Mouse (Mus musculus) Muller cell, postnatal 12 days (primary cell): ENCODE results near the gene Myl4.

ENCODE experiments used
- DNase-seq: peaks from one replicate; pipeline ENCODE4 v3.0.0-alpha.2; 2015; ENCODE audit errors: inconsistent ontology term

Gene Myl4

DNA sequence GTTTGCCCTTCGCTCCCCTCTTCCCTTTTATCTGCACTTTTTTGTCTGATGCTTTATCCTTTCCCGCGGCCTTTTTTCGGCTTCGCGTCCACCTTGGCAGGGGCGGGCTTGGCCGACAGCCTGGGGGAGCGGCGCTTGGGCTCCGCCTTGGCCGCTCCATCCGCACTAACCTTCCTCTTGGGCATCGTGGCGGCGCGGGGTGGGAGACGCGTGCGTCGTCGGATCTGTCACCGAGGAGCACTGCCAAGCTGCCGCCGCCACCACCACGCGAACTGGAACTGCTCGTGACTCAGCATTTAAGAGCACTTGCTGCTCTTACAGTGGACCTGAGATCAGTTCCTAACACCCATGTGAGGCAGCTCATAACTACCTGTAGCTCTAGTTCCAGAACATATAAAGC is 20.9 kb downstream of the Myl4 start:
- DNase-seq = peak; percentile 56

DNA sequence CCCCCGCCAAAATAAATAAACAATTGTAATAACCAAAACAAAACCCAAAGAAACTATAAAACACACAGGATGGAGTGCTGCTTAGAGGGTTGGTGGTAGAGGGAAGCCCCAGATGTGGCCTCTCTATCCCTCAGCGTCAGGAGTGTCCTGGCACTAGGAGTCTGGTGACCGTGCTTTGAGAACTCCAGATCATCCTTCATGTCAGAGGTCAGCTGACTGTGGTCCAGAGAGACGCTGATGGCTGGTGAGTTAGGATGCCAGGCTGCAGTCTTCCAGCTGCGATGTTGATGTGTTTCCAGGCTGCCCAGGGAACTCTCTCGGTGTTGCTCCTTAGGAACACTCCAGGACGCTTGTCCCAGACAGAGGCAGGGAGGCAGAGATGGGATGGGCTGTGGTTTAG is 21.6 kb downstream of the Myl4 start:
- DNase-seq = no peak

DNA sequence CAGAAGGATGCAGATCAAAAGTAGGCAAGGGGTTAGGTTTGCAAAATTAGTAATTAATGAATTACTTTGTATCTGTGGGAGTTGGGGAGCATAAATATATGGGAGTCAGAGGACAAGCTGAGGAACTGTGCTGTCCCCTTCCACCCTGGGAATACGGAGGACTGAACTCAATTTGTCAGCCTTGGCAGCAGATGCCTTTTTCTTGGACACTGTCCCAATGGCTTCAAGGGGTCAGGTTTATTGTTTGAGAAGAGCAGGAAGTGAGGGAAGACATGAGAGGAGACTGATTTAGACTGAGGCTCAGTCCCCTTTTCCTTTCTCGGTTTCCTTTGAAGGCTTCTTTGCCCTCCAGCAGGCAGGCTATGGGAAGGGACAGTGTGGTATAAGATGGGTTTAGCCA is 22.1 kb downstream of the Myl4 start:
- DNase-seq = no peak

DNA sequence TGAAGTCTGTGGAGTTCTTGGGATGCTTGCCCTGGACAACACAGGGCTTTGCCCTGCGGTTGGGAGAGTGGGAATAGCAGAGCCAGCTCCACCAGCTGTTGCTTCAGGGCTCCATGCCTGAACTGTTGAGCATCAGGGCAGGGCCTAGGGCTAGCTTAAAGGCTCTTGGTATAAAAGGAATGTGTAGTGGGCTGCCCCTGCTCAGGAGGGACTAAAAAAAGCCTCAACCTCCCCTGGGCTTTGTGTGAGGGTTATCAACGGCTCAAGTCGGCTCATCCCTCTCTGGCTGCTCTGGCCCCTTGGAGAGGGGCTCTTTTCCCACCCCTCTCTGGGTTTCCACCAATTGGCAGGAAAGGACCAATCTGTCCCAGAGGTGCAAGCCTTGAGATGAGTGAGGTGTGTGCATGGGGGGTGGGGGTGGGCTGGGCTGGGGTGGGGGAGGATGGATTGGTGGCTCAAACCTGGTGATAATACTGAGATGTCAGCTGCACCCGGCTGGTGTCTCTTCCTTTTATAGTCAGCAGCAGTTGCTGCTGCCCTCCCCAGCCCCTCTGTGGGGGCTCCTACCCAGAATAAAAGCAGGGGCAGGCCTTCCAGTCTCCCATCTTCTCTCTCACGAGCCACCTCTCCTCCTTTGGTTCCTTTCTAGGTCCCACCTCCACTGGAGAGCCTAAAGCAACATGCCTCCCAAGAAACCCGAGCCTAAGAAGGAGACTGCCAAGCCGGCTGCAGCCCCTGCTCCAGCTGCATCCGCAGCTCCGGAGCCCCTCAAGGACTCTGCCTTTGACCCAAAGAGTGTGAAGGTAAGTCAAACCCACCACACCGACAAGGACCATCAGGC is 26.5 kb downstream of the Myl4 start:
- no peak for DNase-seq

DNA sequence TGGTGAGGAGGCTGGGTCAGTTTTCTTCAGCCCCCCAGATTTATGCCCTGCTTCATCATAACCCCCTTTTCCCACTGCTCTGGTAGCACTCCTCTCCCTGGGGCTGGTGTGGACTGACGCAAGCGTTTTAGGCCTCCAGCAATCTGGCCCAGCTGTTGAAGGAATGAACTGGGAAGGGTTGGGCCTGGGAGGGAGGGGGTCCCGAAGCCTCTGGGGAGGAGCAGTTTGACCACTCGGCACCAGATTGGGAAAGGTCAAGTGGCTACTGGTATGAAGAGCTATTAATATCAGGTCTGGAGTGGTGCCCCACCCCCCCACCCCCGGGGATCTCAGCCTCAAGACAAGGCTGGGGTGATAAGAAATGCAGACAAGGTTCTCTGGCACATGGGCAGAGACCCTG is 27.6 kb downstream of the Myl4 start:
- DNase-seq = no peak

DNA sequence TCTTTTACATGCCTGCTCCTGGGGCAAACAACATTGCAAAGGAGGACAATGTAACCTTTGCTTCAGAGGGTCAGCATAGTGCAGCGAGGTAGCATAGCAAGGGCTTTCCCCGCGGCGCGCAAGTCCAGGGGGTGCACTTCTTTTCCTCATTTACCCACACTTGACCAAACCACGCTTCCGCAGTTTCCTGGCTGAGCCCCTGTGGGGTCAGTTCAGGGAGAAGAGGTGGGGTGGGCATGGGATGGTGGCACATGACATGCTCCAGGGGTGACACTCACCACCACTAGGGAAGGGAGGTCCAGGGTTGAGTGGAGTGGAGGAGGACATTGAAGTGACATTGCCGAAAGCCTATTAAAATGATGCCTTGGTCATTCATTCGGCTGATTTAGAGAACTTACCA is 28.6 kb downstream of the Myl4 start:
- no peak for DNase-seq

DNA sequence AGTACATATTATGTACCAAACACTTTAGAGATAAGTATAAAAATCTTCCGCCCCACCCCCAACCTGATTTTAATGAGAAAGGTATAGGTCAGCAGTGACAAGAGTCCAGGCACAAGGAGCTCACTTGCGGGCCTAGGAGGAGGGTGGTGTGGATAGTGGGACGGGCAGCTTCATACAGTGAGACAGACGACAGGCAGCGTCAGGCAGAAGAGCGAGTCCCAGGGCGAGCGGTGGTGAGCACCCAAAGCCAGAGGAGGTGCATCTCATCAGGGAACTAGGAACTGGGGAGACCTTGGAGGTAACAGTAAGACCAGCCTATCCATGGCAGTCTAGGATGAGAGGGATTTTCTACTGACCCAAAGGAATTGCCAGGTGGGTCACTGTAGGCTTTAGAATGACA is 29.1 kb downstream of the Myl4 start:
- no peak for DNase-seq

DNA sequence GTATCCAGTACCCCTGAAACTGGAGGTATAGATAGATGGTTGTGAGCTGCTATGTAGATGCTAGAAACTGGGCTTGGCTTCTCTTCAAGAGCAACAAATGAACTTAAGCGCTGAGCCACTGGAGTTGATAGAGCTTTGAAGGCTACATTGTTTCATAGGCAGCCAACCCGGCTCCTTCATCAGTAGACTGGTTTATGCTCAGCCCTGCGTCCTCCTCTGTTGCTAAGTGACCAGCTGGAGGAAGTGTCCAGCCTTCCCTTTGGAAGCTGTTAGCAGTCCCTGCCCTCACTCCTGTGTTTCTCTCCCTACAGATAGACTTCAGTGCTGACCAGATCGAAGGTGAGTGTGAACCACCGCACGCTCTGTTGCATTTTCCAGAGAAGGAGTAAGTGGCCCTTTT is 29.6 kb downstream of the Myl4 start:
- no peak for DNase-seq

DNA sequence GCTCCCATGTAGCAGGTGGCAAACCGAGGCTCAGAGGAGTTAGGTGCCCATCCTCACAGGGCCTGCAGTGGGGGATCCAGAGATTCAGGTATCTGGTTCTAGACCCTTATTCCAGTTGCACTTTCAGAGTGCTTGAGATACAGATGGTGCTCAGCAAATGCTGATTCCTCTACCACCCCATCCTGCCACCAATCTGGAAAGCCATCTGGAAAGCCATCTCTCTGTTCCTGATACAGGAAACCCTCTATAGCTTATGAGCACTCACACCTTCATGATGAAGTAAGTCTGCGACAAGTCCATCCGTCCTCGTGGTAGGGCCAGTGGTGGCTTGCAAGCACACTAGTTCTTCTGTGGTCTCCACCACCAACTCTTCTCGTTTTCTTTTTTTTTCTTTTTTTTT is 30.1 kb downstream of the Myl4 start:
- DNase-seq = no peak

DNA sequence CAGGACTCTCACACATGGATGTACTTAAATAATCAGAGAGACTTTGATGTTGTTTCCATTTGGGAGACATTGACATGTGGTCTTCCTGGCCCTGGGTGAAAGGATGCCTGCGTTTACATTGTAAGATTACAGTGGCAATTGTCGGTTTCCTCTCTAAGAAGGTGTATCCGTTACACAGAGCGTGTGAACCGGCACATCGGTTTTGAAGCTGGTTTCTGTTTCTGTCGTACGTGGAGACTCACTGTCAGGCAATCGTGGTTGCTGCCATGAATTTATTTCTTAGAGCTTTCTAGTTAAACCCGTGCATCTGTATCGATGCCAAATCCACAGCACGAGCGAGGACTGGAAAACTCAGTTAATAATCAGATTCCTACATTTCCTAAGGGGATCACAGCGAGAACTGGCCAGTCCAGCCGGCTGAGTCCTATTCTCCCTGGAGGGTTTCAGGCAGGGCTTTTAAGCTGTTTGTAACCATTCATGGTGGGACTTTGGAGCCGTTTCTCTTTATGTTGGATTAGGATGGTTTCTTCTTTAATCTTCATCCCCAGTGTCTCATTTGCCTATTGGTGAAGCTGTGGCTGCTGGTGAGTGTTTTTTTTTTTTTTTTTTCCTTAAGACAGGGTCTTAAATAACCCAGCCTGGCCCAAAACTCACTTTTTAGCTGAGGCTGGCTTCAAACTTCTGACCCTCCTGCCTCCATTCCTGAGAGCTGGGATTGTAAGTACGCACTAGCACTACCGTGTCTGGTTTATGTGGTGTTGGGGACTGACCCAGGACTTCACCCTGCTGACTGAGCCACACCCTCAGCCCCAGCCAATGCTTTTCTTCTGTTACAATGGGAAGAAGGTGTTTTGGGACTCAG is 31.2 kb downstream of the Myl4 start:
- no peak for DNase-seq

DNA sequence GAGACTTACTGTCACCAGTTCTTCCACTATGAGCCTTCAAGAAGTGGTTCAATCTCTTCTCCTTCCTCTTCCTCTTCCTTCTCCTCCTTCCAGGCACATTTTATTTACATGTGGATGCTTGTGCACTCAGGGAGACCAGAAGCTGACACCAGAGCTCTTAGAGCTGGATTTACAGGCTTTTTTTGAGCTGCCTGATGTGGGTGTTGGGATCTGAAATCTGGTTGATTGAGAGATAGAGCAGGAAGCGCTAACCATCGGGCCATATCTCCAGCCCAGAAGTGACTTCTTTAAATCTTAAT is 31.8 kb downstream of the Myl4 start:
- DNase-seq = no peak

DNA sequence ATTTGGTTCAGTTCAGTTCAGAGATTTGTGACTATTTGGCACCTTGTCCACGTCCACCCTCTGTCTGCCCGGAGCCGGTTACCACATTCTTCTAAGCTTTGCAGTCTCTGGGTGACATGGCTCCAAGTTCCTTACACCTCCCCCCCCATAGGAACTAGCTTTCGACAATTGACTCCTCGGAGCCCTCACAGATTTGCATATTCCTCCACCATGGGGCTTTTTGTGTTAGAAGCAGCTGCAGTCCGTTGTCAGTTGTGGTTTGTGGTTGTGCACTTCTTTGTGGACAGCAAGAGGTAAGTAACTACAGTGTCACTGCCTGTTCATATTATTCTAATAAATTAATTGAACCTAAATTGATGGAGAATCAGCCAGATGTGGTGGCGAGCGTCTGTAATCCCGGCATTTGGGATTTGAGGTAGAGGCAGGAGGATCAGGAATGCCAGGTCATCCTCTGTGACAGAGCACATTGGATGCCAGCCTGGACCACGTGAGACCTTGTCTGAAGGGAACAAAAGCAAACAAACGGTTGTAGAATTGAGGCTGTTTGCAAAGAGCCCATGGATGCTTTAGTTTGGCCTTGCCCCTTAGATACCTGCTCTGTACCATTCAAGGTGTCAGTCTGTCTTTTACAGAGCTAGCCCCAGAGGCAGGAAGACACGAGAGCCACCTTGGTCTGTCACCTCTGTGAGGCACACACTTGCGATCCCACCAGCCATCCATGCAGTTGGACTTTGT is 32.3 kb downstream of the Myl4 start:
- DNase-seq = no peak

DNA sequence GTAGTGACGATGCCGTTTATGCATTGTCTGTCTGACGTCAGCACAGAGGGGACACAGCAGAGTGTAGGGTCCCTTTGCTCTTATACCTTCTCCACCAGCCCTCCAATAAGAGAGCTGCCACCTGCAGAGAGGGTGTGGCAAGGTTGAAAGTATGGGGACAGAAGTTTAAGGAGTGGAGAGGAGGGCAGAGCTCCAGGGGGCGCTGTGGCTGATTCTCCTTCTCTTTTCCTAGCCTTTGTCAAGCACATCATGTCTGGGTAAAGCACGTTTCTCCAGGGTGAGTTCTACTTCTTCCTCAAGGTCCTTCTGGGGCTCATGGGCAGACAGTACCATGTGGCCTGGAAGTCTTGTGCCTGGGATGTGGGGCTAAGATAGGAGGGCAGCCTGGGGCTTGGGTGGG is 35.0 kb downstream of the Myl4 start:
- DNase-seq = no peak

DNA sequence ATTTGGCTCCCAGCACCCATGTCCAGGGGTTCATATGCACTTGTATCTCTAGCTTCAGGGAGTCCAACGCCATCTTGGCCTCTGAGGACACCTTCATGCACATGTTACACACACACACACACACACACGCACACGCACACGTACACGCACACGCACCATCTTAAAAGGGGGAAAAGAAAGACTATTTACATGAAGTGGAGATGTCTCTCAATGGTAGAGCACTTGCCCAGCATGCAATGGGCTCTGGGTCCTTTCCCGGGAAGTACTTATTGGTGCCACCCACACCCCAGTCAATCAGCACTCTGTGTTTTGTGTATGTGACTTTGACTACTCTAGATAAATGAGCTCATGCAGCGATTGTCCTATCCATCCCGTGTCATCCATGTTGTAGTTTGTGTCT is 37.4 kb downstream of the Myl4 start:
- no peak for DNase-seq

DNA sequence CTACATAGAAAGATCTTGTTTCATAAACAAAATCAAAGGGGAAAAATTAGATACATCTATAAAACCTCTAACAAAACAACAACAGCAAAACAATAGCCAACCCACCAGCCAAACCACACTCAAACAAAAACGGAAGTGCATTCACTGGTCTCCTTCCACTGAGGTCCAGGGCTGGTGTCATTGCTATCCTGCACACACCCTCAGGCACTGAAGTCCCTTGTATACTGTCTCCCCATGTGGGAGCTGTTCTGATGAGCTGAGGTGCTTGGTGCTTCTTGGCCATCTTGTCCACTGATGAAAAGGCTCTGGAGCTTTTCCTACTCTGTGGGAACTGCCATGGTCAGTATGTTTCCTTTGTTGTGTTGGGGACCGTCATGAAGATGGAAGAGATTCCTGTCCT is 38.0 kb downstream of the Myl4 start:
- DNase-seq = no peak

DNA sequence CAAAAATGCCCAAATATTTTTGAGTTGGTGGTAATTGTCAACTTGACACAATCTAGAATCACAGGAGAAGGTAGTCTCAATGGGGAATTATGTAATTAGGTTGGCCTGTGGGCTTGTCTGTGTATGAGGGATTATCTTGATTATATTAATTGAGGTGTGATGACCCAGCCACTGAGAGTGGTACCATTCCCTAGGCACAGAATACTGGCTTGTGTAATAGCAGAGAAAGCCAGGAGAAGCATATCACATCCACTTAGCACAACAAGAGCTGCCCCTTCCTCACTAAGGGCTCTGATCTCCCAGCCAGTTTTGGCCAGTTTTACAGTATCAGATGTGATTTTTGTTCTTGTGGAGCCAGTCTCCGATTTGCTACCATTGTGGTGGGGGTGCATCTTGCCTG is 39.1 kb downstream of the Myl4 start:
- DNase-seq = no peak

DNA sequence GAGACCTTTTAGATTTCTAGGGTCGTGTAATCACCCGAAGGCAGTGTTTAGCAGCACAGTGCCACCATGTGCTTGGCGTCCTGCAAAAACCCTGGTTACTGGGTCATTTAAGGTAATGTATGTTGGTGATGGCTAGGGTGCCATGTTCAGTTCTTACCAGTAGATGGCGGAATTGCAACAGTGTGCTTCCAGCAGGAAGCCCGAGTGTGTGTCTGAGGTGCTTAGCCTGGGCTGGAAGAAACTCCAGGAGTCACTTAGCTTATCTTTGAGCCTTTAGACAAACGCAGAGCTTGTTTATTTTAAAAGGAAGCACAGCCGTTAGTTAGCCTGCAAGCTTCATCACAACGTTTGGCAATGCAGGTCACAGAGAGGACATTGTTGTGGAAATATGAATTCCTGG is 39.7 kb downstream of the Myl4 start:
- peak; percentile 55 for DNase-seq

DNA sequence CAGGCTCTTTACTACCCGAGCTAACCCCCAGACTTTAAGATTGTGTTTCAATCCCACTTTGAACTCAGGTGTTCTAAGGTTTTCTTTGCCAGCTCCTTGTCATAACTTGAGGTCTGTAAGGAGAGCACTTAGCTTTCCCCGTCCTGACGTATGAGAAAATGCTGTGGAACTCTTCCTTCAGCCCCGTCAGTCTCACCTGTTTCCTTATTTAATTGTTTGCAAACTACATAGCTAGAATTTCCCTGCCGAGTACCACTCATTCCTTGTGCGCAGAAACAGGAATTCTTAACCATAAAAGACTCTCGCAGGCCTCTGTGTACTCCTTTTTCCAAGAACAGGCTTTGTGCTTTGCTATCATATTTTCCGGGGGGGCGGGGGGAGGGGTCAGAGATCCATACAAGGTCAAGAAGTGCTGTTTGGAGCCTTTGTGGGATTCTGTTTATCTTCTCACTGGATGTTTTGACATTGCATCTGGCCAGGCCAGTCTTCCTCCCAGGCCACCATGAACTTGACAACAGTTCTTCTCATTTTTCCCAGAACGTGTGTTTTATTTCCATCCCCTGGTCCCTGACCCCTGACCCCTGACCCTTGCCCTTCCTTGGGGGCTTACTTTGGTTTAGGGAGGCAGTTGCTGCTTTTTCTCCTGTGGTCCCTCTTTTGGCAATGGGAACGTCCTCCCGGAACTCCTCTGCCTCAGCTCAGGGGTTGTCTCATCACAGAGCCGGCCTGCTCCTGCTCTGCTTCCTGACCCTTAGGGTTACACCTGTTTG is 41.8 kb downstream of the Myl4 start:
- DNase-seq = no peak

DNA sequence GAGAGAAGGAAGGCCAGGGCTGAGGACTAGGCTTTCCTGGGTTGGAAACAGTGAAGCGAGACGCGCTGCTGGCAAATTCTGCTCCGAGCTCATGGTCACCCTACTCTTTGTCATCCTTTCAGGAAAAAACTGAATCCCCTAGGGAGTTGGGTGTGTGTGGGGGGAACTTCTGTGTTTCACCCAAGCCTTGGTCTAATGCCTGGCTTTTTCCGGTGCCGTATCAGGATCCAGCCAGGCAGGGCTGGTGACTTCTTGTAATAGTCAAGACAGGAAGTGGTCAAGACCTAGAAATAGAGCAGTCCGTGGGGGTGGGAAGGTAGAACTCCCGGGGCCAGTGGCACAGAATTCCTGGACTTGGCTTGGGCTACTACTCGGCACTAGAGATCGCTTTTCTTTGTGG is 45.9 kb downstream of the Myl4 start:
- DNase-seq = no peak

DNA sequence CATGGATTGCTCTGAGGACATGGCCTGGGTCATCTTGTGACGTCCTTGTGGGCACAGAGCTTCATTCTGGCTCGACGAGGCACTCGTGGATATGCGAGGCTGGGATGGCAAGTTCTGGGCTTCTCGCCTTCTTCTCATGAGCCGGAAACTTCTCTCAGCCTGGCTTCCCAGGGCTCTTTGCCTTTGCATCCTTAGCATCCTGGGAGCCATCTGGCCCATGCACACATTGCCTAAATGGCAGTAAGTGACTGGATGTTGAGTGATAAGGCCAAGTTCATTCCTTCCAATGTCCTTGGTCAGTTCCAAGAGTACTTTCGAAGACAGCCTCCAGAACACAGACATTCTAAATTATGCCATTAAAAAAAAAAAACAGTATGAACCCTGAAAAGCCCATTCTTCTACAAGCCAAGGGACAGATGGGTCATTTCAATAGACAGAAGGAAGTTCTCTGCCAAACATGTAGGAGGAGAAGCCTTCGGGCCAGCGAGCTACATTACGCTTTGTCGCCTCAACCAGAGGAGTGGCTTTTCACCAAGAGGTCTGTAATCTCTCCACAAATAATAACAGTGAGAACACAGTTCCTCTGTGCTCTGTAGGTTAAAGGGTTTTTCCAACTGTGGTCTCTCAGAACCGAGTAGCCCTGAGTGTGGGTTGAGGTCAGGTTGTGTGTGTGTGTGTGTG is 48.9 kb downstream of the Myl4 start:
- peak; percentile 59 for DNase-seq

DNA sequence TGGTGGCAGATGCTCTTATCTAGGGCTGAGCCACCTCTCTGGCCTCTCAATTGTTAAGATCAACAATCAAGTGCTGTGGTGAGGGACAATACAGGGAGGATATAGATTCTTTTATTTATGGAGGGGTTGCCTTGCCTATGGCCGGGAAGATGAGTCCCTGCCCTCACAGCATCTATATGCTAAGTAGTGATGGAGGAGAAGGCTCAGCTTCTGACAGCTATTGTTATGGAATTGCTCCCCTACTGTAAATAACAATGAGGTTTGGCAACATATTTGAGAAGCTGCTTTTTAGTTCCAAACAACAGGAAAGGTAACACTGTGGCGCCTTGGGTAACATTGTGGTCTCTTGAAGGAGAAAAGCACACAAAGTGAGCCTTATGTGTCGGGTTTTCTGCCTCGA is 50.2 kb downstream of the Myl4 start:
- DNase-seq = no peak
